Mouse (Mus musculus) forebrain, postnatal 0 days (tissue): ENCODE measurements at regions not wholly inside any gene's neighbourhood (a gene's known extent, or its start where the extent isn't known, plus 50 kb on each side); places are given as distances from the start of the nearest gene placed in this dataset.

Experiments
- ATAC-seq: fragments of 200-750 bp; cut with Nextera tagmentation; 2 replicates; pipeline ENCODE4 v1.8.0; 2017; ENCODE audit warnings: mild to moderate bottlenecking, moderate library complexity
- DNase-seq: peaks from one replicate; pipeline ENCODE4 v3.0.0-alpha.2; 2015
- H3K27ac ChIP-seq: fragments of 300-500 bp; sonication (generic); 2 replicates; pipeline ENCODE4 v1.5.1; 2014; ENCODE audit warnings: low read depth, mild to moderate bottlenecking, antibody characterized with exemption, low read length, moderate library complexity, mixed read lengths
- H3K27me3 ChIP-seq: fragments of 300-500 bp; sonication (generic); 2 replicates; pipeline ENCODE4 v1.6.1; 2014; ENCODE audit warnings: mild to moderate bottlenecking, low read length, mixed read lengths; ENCODE audit not compliant: insufficient read depth
- H3K36me3 ChIP-seq: fragments of 300-500 bp; sonication (generic); 2 replicates; pipeline ENCODE4 v1.6.1; 2014; ENCODE audit warnings: mild to moderate bottlenecking, moderate library complexity; ENCODE audit not compliant: insufficient read depth
- H3K4me1 ChIP-seq: fragments of 300-500 bp; sonication (generic); 2 replicates; pipeline ENCODE4 v1.6.1; 2014; ENCODE audit warnings: antibody characterized with exemption; ENCODE audit not compliant: insufficient read depth
- H3K4me2 ChIP-seq: fragments of 300-500 bp; sonication (generic); 2 replicates; pipeline ENCODE4 v1.6.1; 2014; ENCODE audit warnings: low read depth, mild to moderate bottlenecking, moderate library complexity
- H3K4me3 ChIP-seq: fragments of 300-500 bp; sonication (generic); 2 replicates; pipeline ENCODE4 v1.5.1; 2014; ENCODE audit warnings: low read depth, low read length, mixed read lengths
- H3K9ac ChIP-seq: fragments of 300-500 bp; sonication (generic); 2 replicates; pipeline ENCODE4 v1.6.1; 2014; ENCODE audit warnings: mild to moderate bottlenecking
- H3K9me3 ChIP-seq: fragments of 300-500 bp; sonication (generic); 2 replicates; pipeline ENCODE4 v1.6.1; 2016; ENCODE audit warnings: low read length
- CTCF ChIP-seq: sonication (generic); IDR thresholded peaks from 2 replicates; pipeline ENCODE4 v1.5.1; 2016; ENCODE audit warnings: antibody characterized with exemption, control low read depth, low read depth
- WGBS: fragments of 180-500 bp; shearing (Covaris S2); extraction: QIAGEN DNeasy Blood & Tissue Kit; methylation state at CpG from one replicate; pipeline ENCODE4 v1.1.7; 2014; 5-methylcytosine and 5-hydroxymethylcytosine counted together

GRCm38 (mm10) chr8:8254446-8254845 is 406.6 kb downstream of the Efnb2 start:
- Histone ChIP-seq H3K4me2 (no peak overlapping the region), H3K27ac (no peak overlapping the region), H3K9ac (no peak overlapping the region), H3K36me3 (no peaks in the 10 kb centered on the region), H3K9me3 (no peaks in the 10 kb centered on the region), H3K4me3 (no peak overlapping the region), H3K4me1 (no peaks in the 10 kb centered on the region), H3K27me3 (no peaks in the 10 kb centered on the region)
- WGBS = 96% methylated on average over 3 of the region's 3 CpGs
- ATAC-seq (no peak), DNase-seq (no peak)
- TF ChIP-seq CTCF = no peak

- H3K27ac ChIP-seq = no peak overlapping the region
- no peak for DNase-seq
- no peaks in the 10 kb centered on the region for H3K27me3 ChIP-seq
- TF ChIP-seq CTCF = no peak
- peaks cover 3% of the 10 kb centered on the region; the same call in 1 of the 2 replicates for H3K4me1 ChIP-seq
- no peak for ATAC-seq
- no peak overlapping the region for H3K4me2 ChIP-seq
- no peak overlapping the region for H3K9ac ChIP-seq
- H3K4me3 ChIP-seq = no peak overlapping the region
- no peaks in the 10 kb centered on the region for H3K36me3 ChIP-seq
- WGBS = 98% methylated on average over 1 of the region's 1 CpGs
- H3K9me3 ChIP-seq = no peaks in the 10 kb centered on the region
Observed at GRCm38 (mm10) chr8:8244599-8244998, 416.4 kb downstream of the Efnb2 start.

GRCm38 (mm10) chr8:8241755-8242501 is 419.1 kb downstream of the Efnb2 start:
- Histone ChIP-seq H3K4me3 (no peak overlapping the region), H3K4me1 (peaks cover 3% of the 10 kb centered on the region; the same call in 1 of the 2 replicates), H3K4me2 (no peak overlapping the region), H3K27me3 (no peaks in the 10 kb centered on the region), H3K27ac (no peak overlapping the region), H3K9me3 (no peaks in the 10 kb centered on the region), H3K9ac (no peak overlapping the region), H3K36me3 (no peaks in the 10 kb centered on the region)
- WGBS = 32% methylated on average over 3 of the region's 3 CpGs
- no peak for DNase-seq
- no peak for ATAC-seq
- no peak for TF ChIP-seq CTCF

GRCm38 (mm10) chr8:8241051-8241688 is 419.9 kb downstream of the Efnb2 start:
- Histone ChIP-seq H3K27ac (no peak overlapping the region), H3K4me1 (peaks cover 3% of the 10 kb centered on the region; the same call in 1 of the 2 replicates), H3K27me3 (no peaks in the 10 kb centered on the region), H3K9me3 (no peaks in the 10 kb centered on the region), H3K36me3 (no peaks in the 10 kb centered on the region), H3K4me3 (no peak overlapping the region), H3K9ac (no peak overlapping the region), H3K4me2 (no peak overlapping the region)
- DNase-seq (no peak), ATAC-seq (no peak)
- 59% methylated on average over 9 of the region's 9 CpGs for WGBS
- TF ChIP-seq CTCF = no peak

- Histone ChIP-seq H3K4me1 (peaks cover 3% of the 10 kb centered on the region; the same call in 1 of the 2 replicates), H3K9ac (no peak overlapping the region), H3K27me3 (no peaks in the 10 kb centered on the region), H3K27ac (no peak overlapping the region), H3K4me3 (no peak overlapping the region), H3K4me2 (no peak overlapping the region), H3K36me3 (no peaks in the 10 kb centered on the region), H3K9me3 (no peaks in the 10 kb centered on the region)
- no peak for ATAC-seq
- WGBS = 75% methylated on average over 12 of the region's 12 CpGs
- DNase-seq = no peak
- TF ChIP-seq CTCF = no peak
Observed at GRCm38 (mm10) chr8:8239489-8239888, 421.6 kb downstream of the Efnb2 start.

DNA sequence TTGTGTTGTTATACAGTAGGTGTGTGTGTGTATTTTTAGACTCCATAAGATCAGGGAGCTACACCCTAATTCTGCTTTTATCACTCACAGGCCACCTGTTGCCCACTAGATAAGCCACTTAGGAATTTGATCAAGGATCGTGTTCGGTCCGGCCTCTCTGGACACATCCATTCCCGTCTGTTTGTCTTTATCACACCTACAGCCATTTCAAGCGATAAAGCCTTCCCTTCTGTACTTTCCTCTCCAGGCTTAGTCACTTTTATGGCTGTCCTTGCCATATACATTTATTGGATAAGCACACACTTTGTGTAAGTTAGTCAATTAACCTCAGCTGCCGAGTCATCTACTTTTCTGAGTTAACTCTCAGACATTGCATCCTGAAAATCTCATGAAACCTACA is 423.0 kb downstream of the Efnb2 start:
- Histone ChIP-seq H3K4me3 (no peak overlapping the region), H3K9me3 (no peaks in the 10 kb centered on the region), H3K27ac (no peak overlapping the region), H3K4me1 (peaks cover 3% of the 10 kb centered on the region; the same call in 1 of the 2 replicates), H3K4me2 (no peak overlapping the region), H3K27me3 (no peaks in the 10 kb centered on the region), H3K9ac (no peak overlapping the region), H3K36me3 (no peaks in the 10 kb centered on the region)
- DNase-seq = no peak
- ATAC-seq = no peak
- TF ChIP-seq CTCF = no peak
- 97% methylated on average over 6 of the region's 6 CpGs for WGBS

DNA sequence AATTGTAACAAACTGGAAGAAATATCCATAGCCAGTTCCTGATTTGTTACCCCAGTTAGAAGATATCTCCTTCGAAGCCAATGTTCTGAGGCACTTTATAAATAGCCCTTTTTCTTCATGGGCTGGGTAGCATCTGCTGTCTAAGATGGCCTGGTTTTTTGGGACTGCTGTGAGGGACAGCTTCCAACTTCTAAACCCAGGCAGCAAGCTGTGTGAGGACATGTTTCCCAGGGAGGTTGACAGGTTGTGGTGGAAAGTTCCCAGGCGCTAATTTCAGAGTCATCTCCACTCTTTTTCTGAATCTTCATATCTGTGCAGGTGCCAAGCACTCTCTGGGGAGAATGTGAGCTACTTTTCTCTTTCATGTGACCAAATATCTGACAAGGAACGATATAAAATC is 427.4 kb downstream of the Efnb2 start:
- DNase-seq (peak; percentile 60), ATAC-seq (peak; percentile 63)
- H3K9ac ChIP-seq = no peak overlapping the region
- peak overlapping the region; percentile 24; the same call in 1 of the 2 replicates for H3K27ac ChIP-seq
- H3K4me2 ChIP-seq = no peak overlapping the region
- no peaks in the 10 kb centered on the region for H3K9me3 ChIP-seq
- peaks cover 16% of the 10 kb centered on the region for H3K4me1 ChIP-seq
- no peaks in the 10 kb centered on the region for H3K27me3 ChIP-seq
- TF ChIP-seq CTCF = no peak
- H3K4me3 ChIP-seq = no peak overlapping the region
- no peaks in the 10 kb centered on the region for H3K36me3 ChIP-seq
- 70% methylated on average over 3 of the region's 3 CpGs for WGBS
